Mouse (Mus musculus) testis, postnatal 14 days (tissue): ENCODE measurements around the gene Olfr329-ps.
"Not testable (repeated sequence)": the region's sequence is repeated elsewhere in the genome, so short reads cannot be mapped to it uniquely, and the experiment has no call there.

ENCODE experiments used
- DNase-seq: peaks from one replicate; pipeline ENCODE4 v3.0.0; 2021; ENCODE audit warnings: low spot score

Gene Olfr329-ps

DNA sequence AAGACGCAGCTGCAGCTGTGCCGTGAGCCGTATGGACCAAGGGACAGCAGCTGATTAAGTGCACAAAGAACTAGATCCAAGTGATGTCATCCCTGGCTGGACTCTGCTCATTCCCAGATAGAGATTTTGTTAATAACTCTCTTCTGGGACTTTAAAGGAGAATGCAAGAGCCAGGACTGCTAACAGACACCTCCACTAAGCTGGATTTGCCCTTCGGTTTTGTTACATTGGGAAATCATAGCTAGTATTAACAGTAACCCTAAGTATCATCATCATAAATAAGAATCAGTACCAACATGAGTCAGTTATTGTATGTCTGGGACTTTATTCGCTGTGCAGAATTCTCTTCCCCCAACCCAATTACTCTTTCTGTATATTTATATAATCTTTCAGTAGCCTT is at the start of gene Olfr329-ps:
Gene Olfr329-ps (minus strand): TSS at position 101 of the 400 bp plus-strand sequence.
- no peak for DNase-seq

DNA sequence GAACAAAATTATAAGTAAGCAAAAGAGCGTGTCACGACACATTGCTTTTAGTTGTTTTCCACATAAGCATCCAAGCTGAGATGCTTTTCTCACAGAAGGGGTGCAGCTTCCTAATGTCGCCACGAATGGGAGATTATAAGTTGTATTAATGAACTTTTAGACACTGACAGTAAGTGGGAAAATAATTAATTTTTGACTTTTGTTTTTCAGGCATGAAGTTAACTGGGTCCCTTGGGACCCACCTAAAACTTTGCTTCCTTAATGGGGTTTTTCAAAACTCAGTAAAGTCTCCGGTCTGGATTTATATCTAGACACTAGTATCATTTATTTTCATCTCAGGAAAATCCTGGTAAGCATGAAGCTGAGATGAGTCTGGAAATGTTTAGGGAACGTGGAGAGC is 48.6 kb upstream of the Olfr329-ps start, which contains the start of gene Olfr324:
Gene Olfr324 (plus strand): TSS at position 301 of the 400 bp plus-strand sequence.
- DNase-seq, result no peak

DNA sequence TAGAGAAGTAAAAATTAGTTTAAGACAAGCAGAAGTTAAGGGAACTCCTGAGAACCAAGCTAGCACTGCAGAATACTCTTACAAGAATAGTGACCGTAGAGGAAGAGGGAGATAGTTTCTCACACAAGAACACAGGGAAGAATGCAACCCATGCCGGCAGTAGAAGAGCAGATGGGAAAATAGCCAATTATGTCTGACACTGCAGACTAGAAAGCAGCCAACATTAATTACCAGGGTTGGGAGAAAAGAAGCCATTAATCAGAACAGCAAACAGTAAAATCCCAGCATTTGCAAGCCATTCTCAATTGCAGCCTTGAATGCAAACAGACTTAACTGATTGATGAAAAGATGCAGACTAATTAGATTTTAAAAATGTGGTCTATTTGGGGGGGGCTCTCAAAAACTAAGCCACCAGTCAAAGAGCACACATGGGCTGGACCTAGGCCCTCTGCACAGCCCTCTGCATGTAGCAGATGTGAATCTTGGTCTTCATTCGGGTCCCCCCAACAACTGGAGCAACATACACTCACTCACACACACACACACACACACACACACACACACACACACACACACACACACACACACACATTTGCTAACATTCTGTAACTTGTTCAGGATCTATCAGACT is 42.5 kb upstream of the Olfr329-ps start:
- no peak for DNase-seq

GRCm38 (mm10) chr11:58587898-58588348 is 41.7 kb upstream of the Olfr329-ps start:
- no peak for DNase-seq

DNA sequence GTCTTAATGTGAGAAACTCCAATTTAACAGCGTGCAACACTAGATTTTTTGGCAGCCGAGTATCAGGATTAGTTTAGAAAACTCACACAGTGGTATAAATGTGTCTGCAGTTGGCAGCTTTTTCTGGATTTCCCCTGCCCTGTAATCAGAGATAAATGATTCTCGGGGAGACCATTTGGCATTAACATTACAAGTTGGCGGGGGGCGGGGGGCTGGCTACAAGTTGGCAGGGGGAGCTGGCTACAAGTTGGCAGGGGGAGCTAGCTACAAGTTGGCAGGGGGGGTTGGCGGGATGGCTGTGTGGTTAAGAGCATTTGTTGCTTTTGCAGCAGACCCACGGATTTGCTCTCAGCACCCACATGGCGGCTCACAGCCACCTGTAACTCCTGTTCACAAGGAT is 32.4 kb upstream of the Olfr329-ps start:
- no peak for DNase-seq

DNA sequence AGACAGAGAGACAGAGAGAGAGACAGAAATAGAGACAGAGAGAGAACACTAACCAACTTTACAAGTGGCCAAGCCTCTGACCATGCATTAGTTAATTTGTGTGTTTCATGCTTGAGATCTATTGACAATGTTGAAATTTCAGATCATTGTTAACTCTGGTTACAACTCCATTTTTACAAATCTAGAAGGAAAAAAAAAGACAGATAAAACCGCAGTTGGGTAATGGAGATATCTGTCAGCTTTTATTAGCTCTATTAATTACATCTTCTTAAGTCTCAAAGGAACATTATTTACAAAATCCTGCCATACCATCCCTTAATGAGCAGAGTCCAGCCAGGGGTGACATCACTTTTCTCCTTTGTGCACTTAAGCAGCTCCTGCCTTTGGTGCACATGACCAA is 31.2 kb upstream of the Olfr329-ps start, which contains the start of gene Olfr325:
Gene Olfr325 (plus strand): TSS at position 301 of the 400 bp plus-strand sequence.
- no peak for DNase-seq

- DNase-seq, result no peak
Observed at GRCm38 (mm10) chr11:58570405-58570804, 24.2 kb upstream of the Olfr329-ps start, which contains the start of gene Olfr224. Gene Olfr224, minus strand, starts transcription at chr11:58570553.

DNA sequence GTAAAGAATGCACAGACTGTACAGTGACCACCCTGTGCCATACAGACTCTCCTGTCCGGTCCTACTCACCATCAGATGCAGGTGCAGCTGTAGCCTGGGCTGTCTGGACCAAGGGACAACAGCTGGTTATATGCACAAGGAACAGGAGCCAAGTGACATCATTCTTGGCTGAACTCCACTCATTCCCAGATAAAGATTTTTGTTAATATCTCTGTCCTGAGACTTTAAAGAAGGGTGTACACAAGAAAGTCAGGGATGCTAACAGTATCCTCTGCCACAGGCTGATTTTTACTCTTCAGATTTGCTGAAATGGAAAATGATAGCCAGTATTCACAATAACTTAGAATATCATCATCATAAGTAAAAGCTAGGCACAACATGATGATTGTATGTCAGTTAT is 9.3 kb upstream of the Olfr329-ps start, which contains the start of gene Olfr328:
Gene Olfr328 (minus strand): TSS at position 101 of the 400 bp plus-strand sequence.
- no peak for DNase-seq

- not testable (repeated sequence) for DNase-seq
Observed at GRCm38 (mm10) chr11:58534736-58535135, 11.5 kb downstream of the Olfr329-ps start, which contains the start of gene Olfr330. Gene Olfr330, minus strand, starts transcription at chr11:58534836.

DNA sequence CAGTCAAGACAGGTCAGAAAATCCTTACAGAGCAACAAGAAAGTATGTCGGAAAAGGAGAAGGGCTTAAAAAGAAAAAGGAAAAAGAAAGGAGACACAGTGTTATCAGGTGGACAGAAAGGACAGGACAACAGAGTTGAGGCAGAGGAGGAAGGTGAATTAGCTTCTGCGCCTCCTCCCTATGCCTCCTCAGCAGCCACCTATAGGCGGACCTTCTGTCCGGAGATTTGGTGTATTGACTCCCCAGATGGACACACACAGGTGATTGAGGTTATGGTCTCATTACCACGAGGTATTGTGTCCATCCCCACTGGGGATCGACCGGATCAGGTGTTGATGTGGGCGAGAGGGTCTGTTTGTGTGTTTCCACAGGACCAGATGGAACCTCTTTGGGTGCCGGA is 26.5 kb downstream of the Olfr329-ps start:
- DNase-seq, result peak; percentile 28

- DNase-seq, result peak; percentile 82
Observed at GRCm38 (mm10) chr11:58518916-58519315, 27.3 kb downstream of the Olfr329-ps start.

GRCm38 (mm10) chr11:58509058-58509457 is 37.2 kb downstream of the Olfr329-ps start:
- not testable (repeated sequence) for DNase-seq

DNA sequence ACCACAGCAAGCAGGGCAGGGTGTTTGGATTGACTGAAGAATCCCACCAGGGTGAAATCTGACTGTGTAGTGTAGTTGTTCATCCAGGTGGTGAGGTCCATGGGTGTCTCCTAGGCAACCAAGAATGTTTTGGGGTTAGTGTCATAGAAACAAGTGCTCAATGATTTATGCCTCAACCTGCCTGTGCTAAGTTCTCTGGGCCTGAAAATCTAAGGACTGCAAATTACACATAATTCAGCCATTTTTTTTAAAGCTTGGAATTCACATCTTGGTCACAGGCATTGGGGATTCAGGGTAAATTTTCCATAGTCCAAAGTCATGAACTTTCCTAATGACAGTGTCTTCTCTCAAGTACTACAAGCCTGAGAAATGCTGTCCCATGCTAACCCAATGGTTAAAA is 43.8 kb downstream of the Olfr329-ps start, which contains the start of gene Olfr331:
Gene Olfr331 (minus strand): TSS at position 101 of the 400 bp plus-strand sequence.
- DNase-seq, result not testable (repeated sequence)

DNA sequence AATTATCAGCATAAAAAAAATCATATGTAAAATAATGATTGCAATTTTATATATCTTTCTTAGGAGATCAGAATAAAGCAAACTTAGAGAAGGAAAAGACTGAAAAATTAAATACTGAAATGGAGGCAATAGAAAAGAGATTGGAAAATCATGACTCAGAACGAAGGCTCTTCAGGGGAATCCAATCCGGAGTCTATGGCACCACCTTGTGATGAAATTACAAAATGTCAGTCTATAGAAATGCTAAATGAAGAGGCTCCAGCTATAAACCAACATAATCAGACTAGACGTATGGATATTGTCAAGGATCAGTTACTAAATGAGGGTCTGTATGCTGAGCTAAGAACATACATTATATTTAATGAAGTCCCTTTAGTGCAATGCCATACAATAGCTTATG is 46.9 kb downstream of the Olfr329-ps start:
- no peak for DNase-seq

- DNase-seq, result no peak
Observed at GRCm38 (mm10) chr11:58498761-58499160, 47.5 kb downstream of the Olfr329-ps start.

GRCm38 (mm10) chr11:58492455-58492854 is 53.8 kb downstream of the Olfr329-ps start, which contains the start of gene Olfr332:
Gene Olfr332, minus strand, starts transcription at chr11:58492555.
- DNase-seq, result no peak
